Mouse (Mus musculus): Measurements from ENCODE around the gene Prpf39.

- TF ChIP-seq CTCF (IDR thresholded peaks at IDR 0.05) (no peak), EP300 (IDR thresholded peaks at IDR 0.05) (no peak)
These were observed 13.3 kb upstream of the Prpf39 start for GRCm38 (mm10) chr12:65022842-65023241.
